Mouse (Mus musculus) forebrain, embryonic 11.5 days (tissue): ENCODE results near the gene Pde4d. TPM values are rescaled to one million over a fixed set of nuclear protein-coding genes. Genes with fewer than 3 reads are reported as not detected.

Source experiments
- ATAC-seq: fragments of 200-750 bp; cut with Nextera tagmentation; replicated peaks from 2 replicates; pipeline ENCODE4 v1.8.0; 2017; ENCODE audit warnings: moderate TSS enrichment; ENCODE audit not compliant: low FRiP score
- DNase-seq: peaks from one replicate; pipeline ENCODE4 v3.0.0-alpha.2; 2017; ENCODE audit warnings: low spot score
- H3K27ac ChIP-seq: fragments of 300-500 bp; sonication (generic); 2 replicates; pipeline ENCODE4 v1.5.1; 2014; ENCODE audit warnings: low read depth, low read length
- H3K27me3 ChIP-seq: fragments of 300-500 bp; sonication (generic); 2 replicates; pipeline ENCODE4 v1.6.1; 2014; ENCODE audit warnings: mild to moderate bottlenecking, low read length, mixed read lengths; ENCODE audit not compliant: control insufficient read depth, insufficient read depth
- H3K36me3 ChIP-seq: fragments of 300-500 bp; sonication (generic); 2 replicates; pipeline ENCODE4 v1.6.1; 2014; ENCODE audit warnings: mild to moderate bottlenecking, low read length, moderate library complexity, mixed read lengths; ENCODE audit not compliant: control insufficient read depth, insufficient read depth
- H3K4me1 ChIP-seq: fragments of 300-500 bp; sonication (generic); replicated peaks from 2 replicates; pipeline ENCODE4 v1.6.1; 2014; ENCODE audit warnings: low read length, mixed read lengths; ENCODE audit not compliant: control insufficient read depth, insufficient read depth
- H3K4me2 ChIP-seq: fragments of 300-500 bp; sonication (generic); 2 replicates; pipeline ENCODE4 v1.6.1; 2014; ENCODE audit warnings: low read depth, mild to moderate bottlenecking, low read length, moderate library complexity, mixed read lengths; ENCODE audit not compliant: severe bottlenecking
- H3K4me3 ChIP-seq: fragments of 300-500 bp; sonication (generic); 2 replicates; pipeline ENCODE4 v1.5.1; 2014; ENCODE audit warnings: low read depth, low read length
- H3K9ac ChIP-seq: fragments of 300-500 bp; sonication (generic); 2 replicates; pipeline ENCODE4 v1.6.1; 2014; ENCODE audit warnings: low read length
- H3K9me3 ChIP-seq: fragments of 300-500 bp; sonication (generic); 2 replicates; pipeline ENCODE4 v1.6.1; 2016; ENCODE audit warnings: low read length, mixed read lengths; ENCODE audit not compliant: control insufficient read depth
- WGBS: fragments of 180-500 bp; shearing (Covaris S2); extraction: QIAGEN DNeasy Blood & Tissue Kit; methylation state at CpG from one replicate; pipeline ENCODE4 v1.1.7; 2014; 5-methylcytosine and 5-hydroxymethylcytosine counted together
- polyA plus RNA-seq: library from polyadenylated mRNA; unstranded; fragments of >200 nt; fragmentation: Nextera tagmentation; extraction: Ambion mirVana; gene quantifications from 2 replicates; pipeline ENCODE4 v1.2.1, GENCODE M21; 2014

Gene Pde4d
- polyA plus RNA-seq, 1 experiment from 2014 or later: 11.9 TPM

- H3K4me1 ChIP-seq: no peaks in the 10 kb centered on the region
- H3K4me2 ChIP-seq: no peak overlapping the region
- H3K4me3 ChIP-seq: no peak overlapping the region
- H3K9me3 ChIP-seq: no peaks in the 10 kb centered on the region
- ATAC-seq (no peak), DNase-seq (no peak)
- no peak overlapping the region for H3K9ac ChIP-seq
- no peaks in the 10 kb centered on the region for H3K36me3 ChIP-seq
- WGBS: 97% methylated on average over 1 of the region's 1 CpGs
- no peak overlapping the region for H3K27ac ChIP-seq
- no peaks in the 10 kb centered on the region for H3K27me3 ChIP-seq
These were observed 83.1 kb downstream of the Pde4d start for GRCm38 (mm10) chr13:108532875-108533274.

GRCm38 (mm10) chr13:108536436-108536835, 86.7 kb downstream of the Pde4d start:
- H3K4me1 ChIP-seq: no peaks in the 10 kb centered on the region
- DNase-seq: no peak
- H3K27me3 ChIP-seq: no peaks in the 10 kb centered on the region
- ATAC-seq: no peak
- no peak overlapping the region for H3K9ac ChIP-seq
- 75% methylated on average over 4 of the region's 4 CpGs for WGBS
- no peaks in the 10 kb centered on the region for H3K36me3 ChIP-seq
- H3K4me3 ChIP-seq: no peak overlapping the region
- no peak overlapping the region for H3K4me2 ChIP-seq
- H3K27ac ChIP-seq: no peak overlapping the region
- H3K9me3 ChIP-seq: no peaks in the 10 kb centered on the region

GRCm38 (mm10) chr13:108536951-108537350, 87.2 kb downstream of the Pde4d start:
- DNase-seq (no peak), ATAC-seq (no peak)
- no peaks in the 10 kb centered on the region for H3K27me3 ChIP-seq
- 89% methylated on average over 6 of the region's 6 CpGs for WGBS
- no peak overlapping the region for H3K4me3 ChIP-seq
- no peak overlapping the region for H3K27ac ChIP-seq
- H3K9me3 ChIP-seq: no peaks in the 10 kb centered on the region
- no peak overlapping the region for H3K9ac ChIP-seq
- no peaks in the 10 kb centered on the region for H3K36me3 ChIP-seq
- no peaks in the 10 kb centered on the region for H3K4me1 ChIP-seq
- no peak overlapping the region for H3K4me2 ChIP-seq

- Histone ChIP-seq H3K9ac (no peak overlapping the region), H3K9me3 (no peaks in the 10 kb centered on the region), H3K4me2 (no peak overlapping the region), H3K27ac (no peak overlapping the region), H3K27me3 (no peaks in the 10 kb centered on the region), H3K36me3 (no peaks in the 10 kb centered on the region), H3K4me3 (no peak overlapping the region), H3K4me1 (no peaks in the 10 kb centered on the region)
- ATAC-seq (no peak), DNase-seq (no peak)
- WGBS: 92% methylated on average over 1 of the region's 1 CpGs
These were observed 89.1 kb downstream of the Pde4d start for GRCm38 (mm10) chr13:108538760-108539369.

- 88% methylated on average over 3 of the region's 3 CpGs for WGBS
- Histone ChIP-seq H3K36me3 (no peaks in the 10 kb centered on the region), H3K4me2 (no peak overlapping the region), H3K9ac (no peak overlapping the region), H3K9me3 (no peaks in the 10 kb centered on the region), H3K27me3 (no peaks in the 10 kb centered on the region), H3K4me3 (no peak overlapping the region), H3K4me1 (no peaks in the 10 kb centered on the region), H3K27ac (no peak overlapping the region)
- ATAC-seq: no peak
- DNase-seq: no peak
These were observed 91.7 kb downstream of the Pde4d start for GRCm38 (mm10) chr13:108541488-108541887.

GRCm38 (mm10) chr13:108542342-108542761, 92.6 kb downstream of the Pde4d start:
- Histone ChIP-seq H3K36me3 (no peaks in the 10 kb centered on the region), H3K9ac (no peak overlapping the region), H3K4me1 (no peaks in the 10 kb centered on the region), H3K27me3 (no peaks in the 10 kb centered on the region), H3K4me3 (no peak overlapping the region), H3K4me2 (no peak overlapping the region), H3K27ac (no peak overlapping the region), H3K9me3 (no peaks in the 10 kb centered on the region)
- DNase-seq (no peak), ATAC-seq (no peak)
- 97% methylated on average over 5 of the region's 5 CpGs for WGBS

GRCm38 (mm10) chr13:108552288-108552687, 102.5 kb downstream of the Pde4d start:
- H3K4me1 ChIP-seq: no peaks in the 10 kb centered on the region
- DNase-seq: no peak
- no peak overlapping the region for H3K9ac ChIP-seq
- 69% methylated on average over 5 of the region's 5 CpGs for WGBS
- no peaks in the 10 kb centered on the region for H3K9me3 ChIP-seq
- ATAC-seq: no peak
- H3K27me3 ChIP-seq: no peaks in the 10 kb centered on the region
- no peak overlapping the region for H3K4me3 ChIP-seq
- no peak overlapping the region for H3K4me2 ChIP-seq
- H3K27ac ChIP-seq: no peak overlapping the region
- H3K36me3 ChIP-seq: no peaks in the 10 kb centered on the region

GRCm38 (mm10) chr13:108552995-108553394, 103.2 kb downstream of the Pde4d start:
- H3K27me3 ChIP-seq: no peaks in the 10 kb centered on the region
- no peak overlapping the region for H3K27ac ChIP-seq
- no peak overlapping the region for H3K9ac ChIP-seq
- no peak for DNase-seq
- 89% methylated on average over 5 of the region's 5 CpGs for WGBS
- ATAC-seq: no peak
- H3K9me3 ChIP-seq: no peaks in the 10 kb centered on the region
- no peak overlapping the region for H3K4me2 ChIP-seq
- no peaks in the 10 kb centered on the region for H3K4me1 ChIP-seq
- no peak overlapping the region for H3K4me3 ChIP-seq
- no peaks in the 10 kb centered on the region for H3K36me3 ChIP-seq

- H3K27me3 ChIP-seq: no peaks in the 10 kb centered on the region
- no peak overlapping the region for H3K4me2 ChIP-seq
- H3K4me3 ChIP-seq: no peak overlapping the region
- H3K4me1 ChIP-seq: no peaks in the 10 kb centered on the region
- DNase-seq: no peak
- no peak for ATAC-seq
- H3K9me3 ChIP-seq: no peaks in the 10 kb centered on the region
- no peak overlapping the region for H3K9ac ChIP-seq
- H3K27ac ChIP-seq: no peak overlapping the region
- H3K36me3 ChIP-seq: no peaks in the 10 kb centered on the region
These were observed 105.2 kb downstream of the Pde4d start for GRCm38 (mm10) chr13:108554901-108555300.
